Mouse (Mus musculus) neural tube, embryonic 13.5 days (tissue): ENCODE results near the gene Gm16506. TPM values are rescaled to one million over a fixed set of nuclear protein-coding genes. Genes with fewer than 3 reads are reported as not detected.
"Not testable (repeated sequence)": the region's sequence is repeated elsewhere in the genome, so short reads cannot be mapped to it uniquely, and the experiment has no call there.

ENCODE experiments used
- ATAC-seq: fragments of 200-750 bp; cut with Nextera tagmentation; 2 replicates; pipeline ENCODE4 v1.8.0; 2017; ENCODE audit warnings: low read depth, mild to moderate bottlenecking, moderate TSS enrichment, moderate library complexity
- H3K27ac ChIP-seq: fragments of 300-500 bp; sonication (generic); replicated peaks from 2 replicates; pipeline ENCODE4 v1.5.1; 2015; ENCODE audit warnings: moderate library complexity, mild to moderate bottlenecking, inconsistent platforms
- H3K27me3 ChIP-seq: fragments of 300-500 bp; sonication (generic); 2 replicates; pipeline ENCODE4 v1.6.1; 2015; ENCODE audit warnings: mild to moderate bottlenecking, inconsistent platforms
- H3K36me3 ChIP-seq: fragments of 300-500 bp; sonication (generic); 2 replicates; pipeline ENCODE4 v1.6.1; 2015; ENCODE audit warnings: mild to moderate bottlenecking, inconsistent platforms
- H3K4me1 ChIP-seq: fragments of 300-500 bp; sonication (generic); replicated peaks from 2 replicates; pipeline ENCODE4 v1.6.1; 2015; ENCODE audit warnings: inconsistent platforms
- H3K4me2 ChIP-seq: fragments of 300-500 bp; sonication (generic); 2 replicates; pipeline ENCODE4 v1.6.1; 2015; ENCODE audit warnings: inconsistent platforms, mild to moderate bottlenecking, moderate library complexity
- H3K4me3 ChIP-seq: fragments of 300-500 bp; sonication (generic); 2 replicates; pipeline ENCODE4 v1.5.1; 2015; ENCODE audit warnings: mild to moderate bottlenecking, inconsistent platforms
- H3K9ac ChIP-seq: fragments of 300-500 bp; sonication (generic); 2 replicates; pipeline ENCODE4 v1.6.1; 2015; ENCODE audit warnings: moderate library complexity, mild to moderate bottlenecking, inconsistent platforms
- H3K9me3 ChIP-seq: fragments of 300-500 bp; sonication (generic); 2 replicates; pipeline ENCODE4 v1.6.1; 2016; ENCODE audit warnings: inconsistent platforms
- WGBS: fragments of 180-500 bp; shearing (Covaris S2); methylation state at CpG from one replicate; pipeline ENCODE4 v1.1.7; 2015; 5-methylcytosine and 5-hydroxymethylcytosine counted together
- polyA plus RNA-seq: library from polyadenylated mRNA; unstranded; fragments of >200 nt; fragmentation: Nextera tagmentation; extraction: Ambion mirVana; gene quantifications from 2 replicates; pipeline ENCODE4 v1.2.1, GENCODE M21; 2015

The Gm16506 gene
- polyA plus RNA-seq, result not detected in 2 replicates

DNA sequence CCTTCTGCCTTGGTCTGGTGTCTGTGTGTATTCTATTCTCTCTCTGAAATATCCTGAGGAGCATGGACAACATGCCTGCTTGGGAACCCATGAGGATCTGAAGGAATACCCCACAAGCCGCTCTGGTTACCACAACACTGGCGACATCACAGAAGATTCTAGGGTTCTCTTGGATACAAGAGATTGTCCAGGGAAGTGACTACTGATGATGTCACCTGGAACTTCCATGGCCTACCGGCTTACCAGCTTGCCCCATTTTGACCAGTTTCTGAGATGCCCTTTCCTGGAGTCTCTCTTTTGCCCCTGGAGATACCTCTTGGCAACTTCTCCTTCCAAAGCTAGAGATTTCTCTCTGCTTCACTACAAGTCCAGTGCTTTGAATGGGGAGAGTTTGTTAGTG, at the start of gene Gm16506:
Gm16506 (minus strand) TSS at position 101 of the 400 bp plus-strand sequence.
- not testable (repeated sequence) for H3K27me3 ChIP-seq, H3K4me1 ChIP-seq, H3K9me3 ChIP-seq, H3K27ac ChIP-seq, H3K4me3 ChIP-seq, H3K9ac ChIP-seq, ATAC-seq, H3K36me3 ChIP-seq, H3K4me2 ChIP-seq
- 100% methylated on average over 2 of the region's 3 CpGs for WGBS

DNA sequence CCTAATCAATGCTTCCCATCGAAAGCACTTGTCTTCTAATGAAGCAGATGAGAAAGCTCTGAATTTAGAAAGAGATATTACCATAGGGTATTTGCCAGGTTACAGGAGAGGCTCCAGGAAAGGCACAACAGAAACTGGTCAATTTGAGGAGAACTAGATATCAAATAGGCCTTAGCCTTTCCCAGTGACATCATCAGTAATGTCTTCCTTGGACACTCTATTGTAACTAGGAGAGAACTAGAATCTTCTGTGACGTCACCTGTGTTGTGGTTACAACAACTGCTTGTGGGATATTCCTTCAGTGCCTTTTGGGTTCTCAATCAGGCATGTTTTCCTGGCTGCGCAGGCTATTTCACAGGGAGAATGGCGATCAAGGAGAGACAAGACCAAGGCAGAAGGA, 20.3 kb upstream of the Gm16506 start, which contains the start of gene Gm6526:
Gm6526 (plus strand) TSS at position 301 of the 400 bp plus-strand sequence.
- ATAC-seq, H3K4me3 ChIP-seq, H3K27ac ChIP-seq, H3K9ac ChIP-seq, H3K4me1 ChIP-seq, H3K36me3 ChIP-seq, H3K9me3 ChIP-seq, H3K27me3 ChIP-seq, H3K4me2 ChIP-seq: not testable (repeated sequence)
- WGBS, result 83% methylated on average over 4 of the region's 4 CpGs

DNA sequence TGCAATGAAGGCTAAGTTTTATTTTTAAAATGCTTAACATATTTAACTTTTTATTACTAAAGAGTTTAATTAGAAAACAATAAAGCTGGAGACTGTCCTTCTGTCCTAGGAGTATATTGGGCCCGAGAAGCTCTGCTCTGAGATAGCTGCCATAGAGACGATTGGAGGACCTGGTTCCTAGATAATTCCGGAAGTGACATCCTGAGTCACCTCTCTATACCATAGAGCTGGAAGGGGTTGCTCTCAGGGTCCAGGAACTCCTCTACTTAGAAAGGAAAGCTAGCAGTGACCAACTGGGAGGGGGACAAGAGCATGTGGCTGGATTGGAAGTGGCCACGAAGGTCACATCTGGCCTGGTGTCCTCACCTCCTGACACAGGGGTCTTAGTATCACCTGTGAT, 29.7 kb downstream of the Gm16506 start, which contains the start of gene Gm7324:
Gm7324 (plus strand) TSS at position 208 of the 400 bp plus-strand sequence.
- H3K4me1 ChIP-seq, H3K27me3 ChIP-seq, H3K4me2 ChIP-seq, H3K9ac ChIP-seq, H3K27ac ChIP-seq, H3K36me3 ChIP-seq, H3K4me3 ChIP-seq, ATAC-seq, H3K9me3 ChIP-seq: not testable (repeated sequence)
- WGBS, result 89% methylated on average over 4 of the region's 4 CpGs

DNA sequence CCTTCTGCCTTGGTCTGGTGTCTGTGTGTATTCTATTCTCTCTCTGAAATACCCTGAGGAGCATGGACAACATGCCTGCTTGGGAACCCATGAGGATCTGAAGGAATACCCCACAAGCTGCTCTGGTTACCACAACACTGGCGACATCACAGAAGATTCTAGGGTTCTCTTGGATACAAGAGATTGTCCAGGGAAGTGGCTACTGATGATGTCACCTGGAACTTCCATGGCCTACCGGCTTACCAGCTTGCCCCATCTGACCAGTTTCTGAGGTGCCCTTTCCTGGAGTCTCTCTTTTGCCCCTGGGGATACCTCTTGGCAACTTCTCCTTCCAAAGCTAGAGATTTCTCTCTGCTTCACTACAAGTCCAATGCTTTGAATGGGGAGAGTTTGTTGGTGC, 50.2 kb downstream of the Gm16506 start, which contains the start of gene Gm8165:
Gm8165 (minus strand) TSS at position 101 of the 400 bp plus-strand sequence.
- not testable (repeated sequence) for ATAC-seq, H3K27me3 ChIP-seq, H3K27ac ChIP-seq

More for the DNA sequence above, 50.2 kb downstream of the Gm16506 start, which contains the start of gene Gm8165:
- not testable (repeated sequence) for H3K4me3 ChIP-seq, H3K36me3 ChIP-seq, H3K9ac ChIP-seq, H3K4me1 ChIP-seq, H3K9me3 ChIP-seq, H3K4me2 ChIP-seq
- WGBS, result 78% methylated on average over 1 of the region's 2 CpGs

Other genes starting within 250 kb of the Gm16506 start
- gene Gm5799, start 183.9 kb downstream of the Gm16506 start, polyA plus RNA-seq, result not detected in 2 replicates
- gene Gm17654, start 148.3 kb downstream of the Gm16506 start, polyA plus RNA-seq, result not detected in 2 replicates
- gene Gm10375, start 119.5 kb downstream of the Gm16506 start, polyA plus RNA-seq, result not detected in 2 replicates
- gene Gm8165, start 50.3 kb downstream of the Gm16506 start, polyA plus RNA-seq, result not detected in 2 replicates
- gene Gm7324, start 29.7 kb downstream of the Gm16506 start, polyA plus RNA-seq, result 1.5 and 1.6 TPM in 2 replicates
- gene Gm6526, start 20.4 kb upstream of the Gm16506 start, polyA plus RNA-seq, result not detected in 2 replicates
- not detected in 2 replicates for gene Gm8180, start 57.3 kb upstream of the Gm16506 start, polyA plus RNA-seq
- 0.38 TPM in 1 of 2 replicates, not detected in the other for gene Ear1, start 148.0 kb upstream of the Gm16506 start, polyA plus RNA-seq
- gene Ear10, start 196.1 kb upstream of the Gm16506 start, polyA plus RNA-seq, result not detected in 2 replicates
- gene Gm8113, start 197.9 kb upstream of the Gm16506 start, polyA plus RNA-seq, result 5.7 and 6.5 TPM in 2 replicates
- not detected in 2 replicates for gene Ang5, start 229.6 kb upstream of the Gm16506 start, polyA plus RNA-seq